Mouse (Mus musculus) limb, embryonic 14.5 days (tissue): ENCODE results near the gene Zfp61. TPM values are rescaled to one million over a fixed set of nuclear protein-coding genes. Genes with fewer than 3 reads are reported as not detected.

Experiments
- ATAC-seq: fragments of 200-750 bp; cut with Nextera tagmentation; 2 replicates; pipeline ENCODE4 v1.8.0; 2017; ENCODE audit warnings: low read depth, moderate number of reproducible peaks, moderate TSS enrichment; ENCODE audit not compliant: low FRiP score
- DNase-seq: peaks from one replicate; pipeline ENCODE4 v3.0.0-alpha.2; 2015; ENCODE audit warnings: low spot score
- H3K27ac ChIP-seq: fragments of 300-500 bp; sonication (generic); replicated peaks from 2 replicates; pipeline ENCODE4 v1.5.1; 2014; ENCODE audit warnings: low read depth, mild to moderate bottlenecking, low read length, moderate library complexity, mixed read lengths
- H3K27me3 ChIP-seq: fragments of 300-500 bp; sonication (generic); 2 replicates; pipeline ENCODE4 v1.6.1; 2014; ENCODE audit warnings: low read length, mixed read lengths; ENCODE audit not compliant: control insufficient read depth, insufficient read depth
- H3K36me3 ChIP-seq: fragments of 300-500 bp; sonication (generic); 2 replicates; pipeline ENCODE4 v1.6.1; 2014; ENCODE audit warnings: mild to moderate bottlenecking, low read length, moderate library complexity, mixed read lengths; ENCODE audit not compliant: control insufficient read depth, insufficient read depth
- H3K4me1 ChIP-seq: fragments of 300-500 bp; sonication (generic); 2 replicates; pipeline ENCODE4 v1.6.1; 2014; ENCODE audit warnings: antibody characterized with exemption, low read length, mixed read lengths; ENCODE audit not compliant: control insufficient read depth, insufficient read depth
- H3K4me2 ChIP-seq: fragments of 300-500 bp; sonication (generic); replicated peaks from 2 replicates; pipeline ENCODE4 v1.6.1; 2014; ENCODE audit warnings: low read depth, mild to moderate bottlenecking, low read length, moderate library complexity; ENCODE audit not compliant: severe bottlenecking
- H3K4me3 ChIP-seq: fragments of 300-500 bp; sonication (generic); replicated peaks from 2 replicates; pipeline ENCODE4 v1.5.1; 2014; ENCODE audit warnings: low read length
- H3K9ac ChIP-seq: fragments of 300-500 bp; sonication (generic); 2 replicates; pipeline ENCODE4 v1.6.1; 2014; ENCODE audit warnings: mild to moderate bottlenecking, low read depth, low read length, moderate library complexity; ENCODE audit not compliant: severe bottlenecking
- H3K9me3 ChIP-seq: fragments of 300-500 bp; sonication (generic); 2 replicates; pipeline ENCODE4 v1.6.1; 2016; ENCODE audit warnings: low read length; ENCODE audit not compliant: control insufficient read depth
- POLR2A ChIP-seq: fragments of 200-500 bp; IDR thresholded peaks from 2 replicates; pipeline ENCODE4 v1.8.0; 2012; ENCODE audit warnings: inconsistent platforms, mild to moderate bottlenecking, moderate library complexity, borderline replicate concordance; ENCODE audit not compliant: insufficient read depth, insufficient read length; ENCODE audit errors: extremely low read depth
- WGBS: fragments of 180-500 bp; shearing (Covaris S2); extraction: QIAGEN DNeasy Blood & Tissue Kit; methylation state at CpG from one replicate; pipeline ENCODE4 v1.1.7; 2014; 5-methylcytosine and 5-hydroxymethylcytosine counted together
- polyA plus RNA-seq, 2 experiments: library from polyadenylated mRNA; depleted of rRNA in 1 of 2; stranded (reverse) in 1 of 2; unstranded in 1 of 2; fragments of >200 nt; fragmentation: Nextera tagmentation in 1 of 2; extraction: Ambion mirVana in 1 of 2; gene quantifications; 2 replicates each; pipeline versions ENCODE4 v1.2.1 to v1.2.3; 2012 to 2014

The Zfp61 gene
- polyA plus RNA-seq, 2 experiments, result 38.7 to 45.0 TPM

DNA sequence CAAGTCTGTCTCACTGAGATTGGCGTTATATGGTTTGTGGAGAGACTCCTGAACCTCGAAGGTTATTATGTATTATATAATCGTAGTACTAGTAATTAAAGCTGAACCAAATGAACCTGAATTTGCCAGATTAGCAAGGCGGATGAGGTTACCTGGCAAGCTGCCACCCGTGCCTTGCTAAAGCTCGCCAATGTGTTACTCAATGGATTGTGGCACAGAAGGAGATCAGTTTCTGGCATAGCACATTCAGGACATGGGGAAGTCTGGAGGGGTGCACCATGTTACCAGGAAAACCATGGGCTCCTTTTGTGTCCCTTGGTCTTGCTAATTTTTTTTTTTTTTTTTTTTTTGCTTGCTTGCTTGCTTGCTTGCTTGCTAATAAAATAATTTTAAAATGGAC is 24.2 kb upstream of the Zfp61 start:
- Histone ChIP-seq H3K9me3 (peaks cover 10% of the 10 kb centered on the region), H3K9ac (peak overlapping the region; percentile 55), H3K36me3 (no peaks in the 10 kb centered on the region), H3K4me3 (peak overlapping the region; percentile 31; the same call in 1 of the 2 replicates), H3K4me1 (0 out of 2 replicates have a peak, but pooled peaks cover 6% of the 10 kb centered on the region), H3K4me2 (peak overlapping the region; percentile 59; the same call in 1 of the 2 replicates), H3K27me3 (no peaks in the 10 kb centered on the region), H3K27ac (no peak overlapping the region)
- 77% methylated on average over 6 of the region's 6 CpGs for WGBS
- no peak for ATAC-seq
- TF ChIP-seq POLR2A, result no peak
- no peak for DNase-seq

DNA sequence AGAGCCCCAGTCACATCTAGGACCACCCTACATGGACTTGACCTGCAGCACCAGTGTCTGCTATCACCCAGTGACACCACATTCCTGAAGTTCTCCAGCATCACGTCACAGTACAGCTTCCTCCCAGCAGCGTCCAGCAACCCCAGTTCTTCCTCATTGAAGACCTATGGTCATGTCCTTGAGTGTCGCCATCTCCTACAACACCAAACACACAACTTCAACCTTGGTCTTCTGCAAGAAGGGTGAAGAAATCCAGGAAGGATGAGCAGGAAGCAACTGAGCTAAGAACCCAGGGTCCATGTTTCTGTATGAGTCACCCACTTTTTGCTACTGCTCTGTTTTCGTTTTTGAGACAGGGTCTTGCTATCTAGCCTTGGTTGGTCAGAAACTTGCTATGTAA is 21.6 kb upstream of the Zfp61 start:
- H3K27ac ChIP-seq, result no peak overlapping the region
- H3K4me3 ChIP-seq, result no peak overlapping the region
- no peak for ATAC-seq
- peaks cover 10% of the 10 kb centered on the region for H3K9me3 ChIP-seq
- no peaks in the 10 kb centered on the region for H3K36me3 ChIP-seq
- no peak for TF ChIP-seq POLR2A
- DNase-seq, result no peak
- 71% methylated on average over 4 of the region's 4 CpGs for WGBS
- no peak overlapping the region for H3K9ac ChIP-seq
- no peaks in the 10 kb centered on the region for H3K27me3 ChIP-seq
- 0 out of 2 replicates have a peak, but pooled peaks cover 6% of the 10 kb centered on the region for H3K4me1 ChIP-seq
- no peak overlapping the region for H3K4me2 ChIP-seq

DNA sequence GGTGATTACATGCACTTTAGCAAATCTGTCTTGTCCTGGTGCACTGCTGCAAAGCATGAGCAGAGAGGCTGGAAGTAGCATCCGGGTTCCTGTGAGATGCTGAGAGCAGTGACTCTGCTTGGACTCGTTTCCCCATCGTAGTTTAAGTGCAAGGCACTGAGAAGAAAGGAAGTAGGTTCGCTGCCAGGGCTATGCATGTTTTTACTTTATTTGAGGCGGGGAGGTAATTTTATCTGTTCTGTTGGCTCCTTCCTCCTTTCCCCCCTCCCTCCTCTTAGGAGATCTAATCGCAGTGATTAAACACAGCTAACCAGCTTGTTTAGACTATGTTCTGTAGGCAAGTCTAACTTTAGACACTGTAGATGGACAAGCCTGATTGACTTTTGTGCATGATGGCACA is 17.9 kb upstream of the Zfp61 start:
- Histone ChIP-seq H3K4me3 (no peak overlapping the region), H3K4me1 (peaks cover 6% of the 10 kb centered on the region), H3K4me2 (no peak overlapping the region), H3K36me3 (no peaks in the 10 kb centered on the region), H3K9me3 (peaks cover 3% of the 10 kb centered on the region), H3K27me3 (no peaks in the 10 kb centered on the region), H3K9ac (no peak overlapping the region), H3K27ac (no peak overlapping the region)
- DNase-seq (no peak), ATAC-seq (no peak)
- 60% methylated on average over 6 of the region's 6 CpGs for WGBS
- no peak for TF ChIP-seq POLR2A

DNA sequence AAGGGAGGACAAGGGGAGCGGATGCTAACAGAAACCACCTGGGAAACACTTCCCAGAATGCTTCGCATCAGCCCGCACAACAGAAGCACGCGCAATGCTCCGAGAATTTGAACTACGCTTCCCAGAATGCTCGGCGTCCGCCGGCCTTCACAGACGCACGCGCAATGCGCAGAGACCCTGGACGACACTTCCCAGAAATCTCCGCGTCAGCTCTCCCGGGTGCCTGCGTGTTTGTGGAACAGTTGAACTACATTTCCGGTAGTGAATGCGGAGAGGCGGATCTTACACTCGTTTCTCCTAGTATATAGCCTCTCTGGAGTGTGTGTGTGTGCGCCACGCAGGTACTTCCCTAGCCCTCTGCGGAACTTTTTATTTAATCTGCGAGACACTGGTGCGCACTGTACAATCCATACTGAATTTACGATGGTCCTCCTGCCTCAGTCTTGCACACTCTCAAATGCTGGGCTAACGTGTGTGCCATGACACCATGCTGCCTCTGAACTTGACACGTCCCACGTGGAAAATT is 15.6 kb upstream of the Zfp61 start, which contains the start of gene Zfp94:
TSS of gene Zfp94 (minus strand) at position 100 of the 526 bp plus-strand sequence.
- H3K27me3 ChIP-seq, result no peaks in the 10 kb centered on the region
- H3K36me3 ChIP-seq, result peaks cover 5% of the 10 kb centered on the region
- no peaks in the 10 kb centered on the region for H3K9me3 ChIP-seq
- DNase-seq, result peak; percentile 95
- H3K9ac ChIP-seq, result peak within 1 kb of the TSS; percentile 53
- peak within 1 kb of the TSS; percentile 61 for H3K4me2 ChIP-seq
- ATAC-seq, result peak; percentile 97
- peak; percentile 25; the same call in 1 of the 2 replicates for TF ChIP-seq POLR2A
- WGBS, result under 1% methylated on average over 33 of the region's 33 CpGs
- H3K4me1 ChIP-seq, result peaks cover 6% of the 10 kb centered on the region
- H3K4me3 ChIP-seq, result peak within 1 kb of the TSS; percentile 48
- H3K27ac ChIP-seq, result peak within 1 kb of the TSS; percentile 75

DNA sequence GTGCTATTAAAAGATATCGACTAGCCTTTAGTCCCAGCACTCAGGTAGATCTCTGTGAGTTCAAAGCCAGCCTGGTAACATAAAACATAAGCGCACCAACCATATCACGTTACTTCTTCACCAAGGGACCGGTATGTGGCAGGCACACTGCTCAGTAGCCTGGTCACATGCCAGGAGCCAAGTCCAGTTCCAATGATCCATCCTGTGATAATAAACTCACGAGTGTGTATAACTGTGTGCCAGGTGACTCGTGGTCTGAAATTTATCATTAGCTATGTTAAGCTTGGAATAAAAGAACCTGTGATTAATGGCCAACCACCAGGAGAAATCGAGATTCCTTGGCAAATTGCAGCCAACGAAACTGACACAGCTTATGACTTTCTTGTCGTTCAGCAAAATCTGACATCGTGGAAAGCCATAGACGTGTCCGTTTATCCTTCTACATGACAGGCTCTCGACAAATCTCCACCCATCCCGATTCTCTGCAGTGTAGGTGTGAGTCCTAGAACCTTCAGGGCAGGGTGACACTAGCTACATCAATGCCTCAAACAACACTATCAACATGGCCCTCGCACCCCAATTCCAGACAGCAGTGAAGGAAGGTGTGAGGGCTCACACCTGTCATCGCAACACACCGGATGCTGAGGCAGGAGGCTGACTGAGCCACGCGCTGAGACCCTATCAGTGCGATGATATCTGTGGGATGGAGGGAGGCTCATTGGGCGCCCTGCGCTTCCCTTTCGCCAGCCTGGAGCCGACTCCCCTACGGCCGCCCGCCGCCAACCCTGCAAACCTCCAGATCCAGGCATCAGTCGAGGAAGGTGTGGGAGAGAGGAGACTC is 14.9 kb upstream of the Zfp61 start:
- ATAC-seq, result peak; percentile 53
- WGBS, result 27% methylated on average over 29 of the region's 29 CpGs
- H3K9ac ChIP-seq, result peak overlapping the region; percentile 53
- TF ChIP-seq POLR2A, result no peak
- peaks cover 6% of the 10 kb centered on the region for H3K4me1 ChIP-seq
- peak overlapping the region; percentile 61 for H3K4me2 ChIP-seq
- no peak for DNase-seq
- H3K4me3 ChIP-seq, result peak overlapping the region; percentile 48
- no peaks in the 10 kb centered on the region for H3K9me3 ChIP-seq
- no peaks in the 10 kb centered on the region for H3K27me3 ChIP-seq
- H3K27ac ChIP-seq, result 0 out of 2 replicates have a peak overlapping the region, but pooled peaks have one; percentile 39
- H3K36me3 ChIP-seq, result peaks cover 10% of the 10 kb centered on the region
